Mouse (Mus musculus): ENCODE measurements around the gene Dtx3.
A peak's percentile ranks its signal among the peaks of the same experiment; 100 is the strongest.
"Not testable (repeated sequence)": the region's sequence is repeated elsewhere in the genome, so short reads cannot be mapped to it uniquely, and the experiment has no call there.

Gene Dtx3

DNA sequence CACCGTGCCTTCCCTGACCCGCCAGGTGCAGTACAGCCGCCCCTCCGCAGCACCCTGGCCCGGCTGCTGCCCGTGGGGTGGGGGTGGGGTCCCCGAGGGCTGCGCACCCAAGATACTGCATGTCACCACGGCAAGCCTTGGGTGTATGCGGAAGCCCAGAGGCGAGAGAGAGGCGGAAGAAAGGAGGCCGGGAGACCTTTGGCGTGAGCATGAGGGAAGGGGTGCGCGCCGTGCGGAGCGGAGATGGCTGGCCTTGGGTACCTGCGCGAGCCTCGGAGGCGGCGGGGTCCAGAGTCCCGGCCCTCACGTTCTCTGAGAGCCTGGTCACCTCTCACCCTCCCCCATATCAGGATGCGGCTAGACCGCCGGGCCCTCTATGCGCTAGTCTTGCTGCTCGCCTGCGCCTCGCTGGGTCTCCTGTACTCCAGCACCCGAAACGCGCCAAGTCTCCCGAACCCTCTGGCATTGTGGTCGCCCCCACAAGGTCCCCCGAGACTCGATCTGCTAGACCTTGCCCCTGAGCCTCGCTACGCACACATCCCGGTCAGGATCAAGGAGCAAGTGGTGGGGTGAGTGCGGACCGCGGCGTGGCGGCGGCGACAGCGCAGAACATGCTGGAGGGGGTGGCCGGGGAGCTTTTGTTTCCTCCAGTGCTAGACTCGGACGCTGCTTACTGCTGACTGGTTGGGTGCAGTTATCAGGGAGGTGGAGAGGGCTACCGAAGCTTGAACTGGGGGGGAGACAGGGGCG, 29.7 kb downstream of the Dtx3 start:
- DNase-seq (ENCODE audit: low spot score): no peak

DNA sequence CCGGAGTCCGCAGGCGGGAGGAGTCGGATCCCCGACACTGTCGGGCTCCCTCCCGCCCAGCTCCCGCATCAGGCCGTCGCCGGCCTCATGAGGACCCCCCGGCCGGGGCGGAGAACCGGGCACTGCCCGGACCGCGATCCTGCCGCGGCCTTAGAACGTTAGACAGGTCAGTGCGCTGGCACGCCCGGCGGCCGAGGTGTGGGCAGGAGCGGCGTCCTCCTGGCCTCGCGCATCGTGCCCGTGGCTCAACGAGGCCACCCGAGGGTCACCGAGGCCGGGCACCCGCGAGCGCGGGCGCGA, 30.2 kb downstream of the Dtx3 start:
- no peak for DNase-seq (ENCODE audit: low spot score)

DNA sequence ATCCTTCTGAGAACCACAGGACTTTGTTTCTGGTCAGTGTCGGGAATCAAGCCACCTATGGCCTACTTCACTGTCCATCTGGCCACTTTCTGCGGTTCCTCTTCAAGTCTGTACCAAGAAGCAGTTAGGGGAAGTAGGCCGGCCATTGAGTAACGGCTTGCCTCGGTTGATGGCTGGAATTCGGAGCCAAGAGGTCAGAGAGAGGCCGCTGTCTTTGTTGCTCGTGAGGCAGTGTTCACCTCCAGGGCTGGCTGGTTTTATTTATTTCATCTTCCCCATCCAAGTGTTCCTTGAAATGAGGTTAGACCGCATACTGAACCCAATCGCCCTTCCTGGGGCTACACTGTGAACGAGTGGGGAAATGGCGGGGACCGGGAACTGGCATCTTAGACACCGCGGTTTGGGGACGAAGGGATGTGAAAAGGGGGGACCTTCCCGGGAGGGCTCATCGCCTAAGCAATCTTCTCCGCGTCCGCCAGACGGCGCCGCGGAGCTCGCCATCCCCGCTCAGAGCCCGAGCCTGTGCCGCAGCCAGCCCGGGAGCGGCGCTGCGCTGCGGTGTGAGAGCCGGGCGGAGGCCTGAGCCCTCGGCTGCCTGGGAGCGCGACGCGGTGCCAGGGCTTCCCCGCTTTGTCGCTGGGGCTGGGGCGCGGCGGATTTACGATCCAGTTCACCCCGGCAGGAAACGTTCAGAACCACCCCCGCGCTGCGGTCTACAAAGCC, 30.7 kb downstream of the Dtx3 start, which contains the start of gene B4galnt1:
Gene B4galnt1, plus strand, starts transcription at position 595 of the 723 bp plus-strand sequence.
- DNase-seq (ENCODE audit: low spot score): peak; percentile 46

DNA sequence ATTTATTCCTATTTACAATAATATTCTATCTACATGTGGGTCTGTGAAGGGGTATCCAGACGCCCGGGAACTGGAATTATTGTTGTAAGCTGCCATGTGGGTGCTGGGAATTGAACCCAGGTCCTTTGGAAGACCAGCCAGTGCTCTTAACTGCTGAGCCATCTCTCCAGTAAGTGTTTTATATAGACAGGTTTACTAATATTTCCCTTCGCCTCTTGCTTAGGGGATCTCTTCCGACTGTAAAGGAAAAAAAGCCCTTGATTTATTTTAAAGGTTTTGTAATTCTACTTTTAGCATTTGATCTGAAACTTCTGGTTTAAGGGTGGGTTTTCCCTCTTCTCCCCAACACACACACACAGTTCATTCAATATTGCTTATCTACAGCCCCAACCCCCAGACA, 31.3 kb downstream of the Dtx3 start:
- DNase-seq (ENCODE audit: low spot score): no peak

DNA sequence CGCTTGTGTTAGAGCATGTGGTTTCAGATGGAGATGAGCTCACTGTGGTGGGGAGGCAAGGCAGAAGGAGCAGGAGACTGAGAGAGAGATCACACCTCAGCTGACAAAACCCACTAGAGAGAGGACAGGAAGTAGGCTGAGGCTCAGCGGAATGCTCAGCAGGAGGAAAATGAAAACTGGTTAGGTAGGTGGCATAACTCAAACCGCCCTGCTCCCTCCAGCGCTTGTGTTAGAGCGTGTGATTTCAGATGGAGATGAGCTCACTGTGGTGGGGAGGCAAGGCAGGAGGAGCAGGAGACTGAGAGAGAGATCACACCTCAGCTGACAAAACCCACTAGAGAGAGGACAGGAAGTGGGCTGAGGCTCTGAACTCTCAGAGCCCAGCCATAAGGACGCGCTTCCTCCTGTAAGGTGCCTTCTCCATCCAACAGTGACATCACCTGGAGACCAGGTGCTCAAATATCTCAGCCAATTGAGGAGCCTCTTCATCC, 32.7 kb downstream of the Dtx3 start:
- DNase-seq (ENCODE audit: low spot score): not testable (repeated sequence)

DNA sequence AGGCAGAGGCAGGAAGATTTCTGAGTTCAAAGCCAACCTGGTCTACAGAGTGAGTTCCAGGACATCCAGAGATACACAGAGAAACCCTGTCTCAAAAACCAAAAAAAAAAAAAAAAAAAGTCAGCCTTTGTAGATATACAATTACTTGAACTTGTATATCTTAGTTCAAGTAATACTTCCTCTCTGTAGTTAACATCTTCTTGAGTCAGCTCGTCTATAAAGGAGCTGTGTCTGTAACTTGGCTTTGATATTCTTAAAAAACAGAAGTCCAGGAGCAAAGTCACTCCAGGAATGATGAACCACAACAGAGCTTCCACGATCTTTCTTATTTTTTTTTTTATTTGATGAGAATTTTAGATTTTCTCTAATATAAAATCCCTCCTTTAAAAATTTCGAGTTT, 34.8 kb downstream of the Dtx3 start:
- DNase-seq (ENCODE audit: low spot score): no peak

DNA sequence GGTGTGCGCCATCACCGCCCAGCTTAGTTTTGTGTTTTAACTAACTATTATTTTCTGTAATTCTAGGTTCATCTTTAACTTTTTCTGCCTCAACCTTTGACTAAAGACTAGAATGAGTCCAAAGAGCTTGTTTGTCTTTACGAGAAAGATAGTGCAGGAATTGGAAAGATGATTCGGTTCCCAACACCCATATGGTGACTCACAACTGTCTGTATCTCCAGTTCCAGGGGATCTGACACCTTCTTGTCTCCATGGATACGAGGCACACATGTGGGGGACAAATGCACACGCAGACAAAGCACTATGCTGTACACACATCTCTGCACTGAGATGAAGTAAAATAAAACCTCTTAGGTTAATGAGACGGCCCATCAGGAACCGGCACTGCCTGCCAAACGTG, 35.4 kb downstream of the Dtx3 start:
- no peak for DNase-seq (ENCODE audit: low spot score)

DNA sequence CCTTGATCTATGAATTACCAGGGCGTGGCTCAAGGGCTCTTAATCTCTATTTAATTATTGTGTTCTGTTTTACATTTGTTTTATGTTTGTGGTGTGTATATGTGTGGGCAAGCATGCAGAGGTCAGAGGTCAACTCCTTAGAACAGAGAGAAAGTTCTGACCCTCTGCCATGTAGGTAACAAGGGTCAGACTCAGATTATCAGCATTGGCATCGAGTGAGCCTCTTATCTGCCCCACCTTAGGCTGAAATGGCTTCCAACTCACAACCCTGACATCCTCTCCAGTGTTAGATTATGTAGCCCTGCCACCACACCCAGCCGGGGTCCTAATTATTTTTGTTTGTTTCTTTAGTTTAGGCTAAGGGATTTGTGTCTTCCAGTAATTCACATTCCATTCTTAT, 37.1 kb downstream of the Dtx3 start:
- no peak for DNase-seq (ENCODE audit: low spot score)

DNA sequence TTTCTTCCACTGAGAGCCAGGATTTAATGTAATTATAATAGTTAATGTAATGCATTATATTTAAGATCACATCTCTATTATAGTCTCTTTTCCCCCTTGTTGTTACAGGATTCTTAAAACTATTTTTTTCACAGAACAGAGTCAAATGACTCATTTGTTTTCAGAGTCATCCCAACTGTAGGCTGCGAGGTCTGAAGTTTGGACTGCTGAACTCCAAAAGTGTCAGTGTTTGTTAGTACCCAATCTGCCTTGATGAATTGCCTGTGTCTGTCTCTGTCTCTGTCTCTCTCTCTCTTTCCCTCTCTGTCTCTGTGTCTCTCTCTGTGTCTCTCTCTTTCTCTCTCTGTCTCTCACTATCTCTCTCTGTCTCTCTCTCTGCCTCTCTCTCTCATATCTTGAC, 39.0 kb downstream of the Dtx3 start:
- DNase-seq (ENCODE audit: low spot score): no peak

DNA sequence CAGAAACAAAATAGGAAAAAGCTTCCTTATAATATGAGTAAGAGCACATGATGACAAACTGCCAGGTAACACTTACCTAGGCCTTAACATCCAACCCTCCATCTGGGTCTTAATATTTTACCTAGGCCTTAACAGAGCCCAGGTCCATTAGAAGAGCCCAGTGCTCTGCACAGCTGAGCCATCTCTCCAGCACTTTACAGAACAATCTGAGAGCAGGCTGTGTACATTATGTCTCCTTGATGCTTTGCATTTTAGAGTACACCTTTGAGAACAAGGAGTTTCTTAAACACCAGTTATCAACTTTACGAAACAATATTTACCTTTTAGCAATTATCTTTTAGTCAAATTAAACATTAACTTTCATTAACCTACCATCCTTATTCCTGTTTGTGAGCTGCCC, 39.4 kb downstream of the Dtx3 start:
- no peak for DNase-seq (ENCODE audit: low spot score)

DNA sequence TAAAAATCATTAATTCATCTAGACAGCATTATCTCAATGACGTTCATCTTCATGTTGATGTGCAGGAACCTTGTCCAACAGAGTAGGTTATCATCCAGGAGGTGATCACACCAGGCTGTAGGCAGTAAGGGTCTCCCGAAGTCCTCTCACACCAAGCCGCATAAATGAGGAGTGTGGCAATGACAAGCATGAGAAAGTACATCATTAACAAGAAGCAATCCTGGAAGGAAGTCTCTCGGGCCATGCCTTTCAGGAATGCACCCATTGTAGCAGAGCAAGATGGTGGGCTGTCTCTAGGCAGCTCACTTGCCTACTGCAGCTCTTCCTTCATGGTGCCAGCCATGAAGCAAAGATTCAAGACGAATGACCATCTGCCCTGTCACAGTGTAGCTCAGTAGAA, 40.9 kb downstream of the Dtx3 start:
- DNase-seq (ENCODE audit: low spot score): no peak

DNA sequence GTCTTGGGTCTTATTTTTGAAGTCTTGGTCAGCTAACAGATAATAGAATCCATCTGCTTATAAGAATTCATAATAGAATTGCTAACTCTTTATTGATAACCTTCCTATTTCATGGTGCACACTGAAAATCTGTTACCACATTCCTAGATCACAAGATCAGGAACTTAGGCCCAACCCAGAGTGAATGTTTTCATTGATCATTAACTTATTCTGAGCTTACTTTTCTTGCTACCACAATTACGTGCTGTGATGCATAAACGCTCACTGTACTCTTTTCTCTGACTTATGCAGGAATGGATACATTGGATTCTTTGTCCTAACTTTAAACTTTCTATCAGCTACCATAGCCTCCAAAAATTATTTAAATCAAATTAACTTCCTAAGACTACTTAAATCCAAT, 41.3 kb downstream of the Dtx3 start:
- no peak for DNase-seq (ENCODE audit: low spot score)

DNA sequence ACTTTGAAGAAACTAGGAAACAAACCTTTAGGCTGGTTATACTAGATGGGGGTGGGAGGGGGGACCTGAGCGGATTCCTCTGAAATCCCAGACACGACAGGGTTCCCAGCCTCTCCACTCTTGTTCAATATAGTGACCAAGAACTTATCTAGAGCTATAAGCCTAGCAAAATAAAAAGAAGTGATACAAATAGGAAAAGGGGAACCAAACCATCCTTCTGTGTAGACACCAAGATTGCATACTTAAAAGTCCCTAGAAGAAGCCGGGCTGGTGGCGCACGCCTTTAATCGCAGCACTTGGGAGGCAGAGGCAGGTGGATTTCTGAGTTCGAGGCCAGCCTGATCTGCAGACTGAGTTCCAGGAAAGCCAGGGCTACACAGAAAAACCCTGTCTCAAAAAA, 42.2 kb downstream of the Dtx3 start:
- no peak for DNase-seq (ENCODE audit: low spot score)

DNA sequence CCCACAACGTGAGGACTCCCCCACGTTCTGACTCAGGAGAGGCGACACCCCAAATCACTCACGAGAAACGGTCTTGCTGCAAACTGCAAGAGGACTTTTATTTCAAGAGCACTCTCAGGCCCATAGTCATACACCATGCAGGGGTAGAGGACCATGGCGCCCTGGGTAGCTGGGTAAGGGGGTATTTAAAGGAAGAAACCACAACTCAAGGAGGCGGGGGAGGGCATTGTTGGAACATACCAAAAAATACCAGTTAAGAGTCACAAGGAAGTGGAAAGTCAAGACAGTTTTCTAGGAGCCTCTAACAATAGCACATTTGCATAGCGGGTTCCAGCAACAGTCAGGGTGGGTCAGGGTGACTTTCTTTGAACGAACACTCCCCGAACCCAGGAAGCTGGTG, 43.0 kb downstream of the Dtx3 start:
- DNase-seq (ENCODE audit: low spot score): not testable (repeated sequence)

DNA sequence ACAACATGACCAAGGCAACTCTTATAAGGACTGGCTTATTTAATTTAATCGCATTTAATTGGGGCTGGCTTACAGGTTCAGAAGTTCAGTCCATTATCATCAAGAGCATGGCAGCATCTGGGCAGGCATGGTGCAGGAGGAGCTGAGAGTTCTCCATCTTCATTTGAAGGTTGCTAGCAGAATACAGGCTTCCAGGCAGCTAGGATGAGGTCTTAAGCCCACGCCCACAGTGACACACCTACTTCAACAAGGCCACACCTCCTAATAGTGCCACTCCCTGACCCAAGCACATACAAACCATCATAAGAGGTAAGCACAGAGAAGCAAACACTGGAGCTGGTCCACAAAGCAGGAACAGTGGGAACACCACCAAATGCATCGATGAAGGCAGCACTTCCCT, 44.3 kb downstream of the Dtx3 start:
- DNase-seq (ENCODE audit: low spot score): not testable (repeated sequence)

DNA sequence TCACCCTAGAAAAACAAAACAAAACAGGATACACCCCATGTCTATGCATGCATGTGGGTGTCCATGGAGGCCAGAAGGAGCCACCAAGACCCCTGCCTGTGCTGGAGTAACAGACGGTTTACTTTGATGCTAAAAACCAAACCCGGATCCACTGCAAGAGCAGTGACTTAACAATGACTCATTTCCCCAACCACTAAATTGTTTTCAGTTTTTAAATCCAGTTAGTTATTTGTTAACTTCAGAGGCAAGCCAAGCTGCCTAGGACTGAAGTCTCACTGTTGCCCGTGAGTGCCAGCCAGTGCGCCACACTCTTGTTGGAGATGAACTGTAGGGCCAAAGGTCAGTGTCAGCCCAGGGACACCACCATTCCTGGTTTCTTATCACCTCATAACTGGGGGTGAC, 45.1 kb downstream of the Dtx3 start:
- no peak for DNase-seq (ENCODE audit: low spot score)

DNA sequence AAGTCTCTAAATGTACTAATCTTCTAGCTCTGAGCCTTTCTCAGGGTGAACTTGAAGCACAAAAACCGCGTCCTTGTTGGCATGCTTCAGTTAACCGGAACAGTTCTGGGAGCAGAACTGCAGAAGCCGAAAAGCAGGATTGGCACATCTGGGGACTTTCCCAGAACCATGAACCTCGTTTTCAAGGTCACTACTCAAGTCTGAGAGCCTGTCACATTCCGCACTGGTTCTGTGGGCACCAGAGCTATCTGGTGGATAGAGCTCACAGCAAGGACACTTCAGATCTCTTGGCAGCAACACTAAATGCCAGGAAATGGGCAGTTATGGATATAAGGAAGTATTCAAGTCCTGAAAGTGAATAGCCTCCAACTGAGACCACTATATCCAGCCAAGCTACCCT, 48.4 kb downstream of the Dtx3 start:
- DNase-seq (ENCODE audit: low spot score): no peak

DNA sequence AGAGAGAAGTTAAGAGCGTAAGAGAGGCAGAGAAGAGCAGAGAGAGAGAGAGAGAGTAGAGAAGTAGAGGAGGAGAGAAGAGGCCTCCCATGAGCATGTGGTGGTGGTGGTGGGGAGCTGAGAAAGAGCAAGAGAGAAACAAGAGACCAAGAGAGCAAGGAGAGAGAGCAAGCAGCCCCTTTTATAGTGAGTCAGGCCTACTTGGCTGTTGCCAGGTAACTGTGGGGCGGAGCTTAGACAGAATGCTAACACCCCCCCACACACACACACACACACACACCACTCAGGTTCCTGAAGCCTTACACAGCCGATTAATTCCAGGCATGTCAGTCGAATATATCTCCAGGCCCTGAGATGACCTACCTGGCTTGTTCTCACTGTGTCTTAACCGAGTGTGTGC, 50.2 kb downstream of the Dtx3 start:
- DNase-seq (ENCODE audit: low spot score): no peak

DNA sequence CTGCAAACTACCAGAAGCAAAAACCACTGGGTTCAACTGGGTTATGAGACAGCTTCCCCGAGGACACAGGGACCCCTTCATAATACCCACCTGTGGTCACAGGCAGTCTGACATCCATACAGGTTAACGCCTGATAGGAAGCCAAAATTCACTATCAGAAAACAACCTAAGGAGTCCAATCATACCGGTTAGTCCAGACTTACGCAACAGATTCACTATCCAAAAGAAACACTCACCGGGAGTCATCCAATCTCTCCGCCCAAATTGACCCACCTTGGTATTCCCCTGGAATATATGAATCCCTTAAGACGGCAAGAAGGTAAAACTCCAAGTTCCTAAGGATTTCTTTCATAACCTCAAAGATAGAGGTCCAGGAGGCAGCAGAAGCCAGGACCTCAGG, 51.0 kb downstream of the Dtx3 start:
- DNase-seq (ENCODE audit: low spot score): no peak

DNA sequence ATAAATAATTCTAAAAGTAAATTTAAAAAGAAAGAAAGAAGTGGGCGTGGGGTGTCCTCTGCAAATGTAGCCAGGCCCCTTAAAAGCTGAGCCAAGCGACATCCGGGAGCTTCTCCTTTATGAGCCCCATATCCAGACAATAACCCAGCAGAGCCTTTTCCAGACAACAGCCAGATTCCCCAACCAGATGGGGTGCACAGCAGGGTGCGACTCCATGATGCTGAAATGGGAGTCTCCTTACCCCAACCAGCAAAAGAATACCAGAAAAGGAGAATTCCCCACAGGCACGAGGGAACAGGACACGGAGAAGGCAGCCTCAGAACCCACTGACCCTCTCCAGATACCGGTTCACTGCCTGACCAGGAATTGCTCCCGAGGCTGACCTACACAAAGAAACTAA, 52.3 kb downstream of the Dtx3 start:
- no peak for DNase-seq (ENCODE audit: low spot score)

DNA sequence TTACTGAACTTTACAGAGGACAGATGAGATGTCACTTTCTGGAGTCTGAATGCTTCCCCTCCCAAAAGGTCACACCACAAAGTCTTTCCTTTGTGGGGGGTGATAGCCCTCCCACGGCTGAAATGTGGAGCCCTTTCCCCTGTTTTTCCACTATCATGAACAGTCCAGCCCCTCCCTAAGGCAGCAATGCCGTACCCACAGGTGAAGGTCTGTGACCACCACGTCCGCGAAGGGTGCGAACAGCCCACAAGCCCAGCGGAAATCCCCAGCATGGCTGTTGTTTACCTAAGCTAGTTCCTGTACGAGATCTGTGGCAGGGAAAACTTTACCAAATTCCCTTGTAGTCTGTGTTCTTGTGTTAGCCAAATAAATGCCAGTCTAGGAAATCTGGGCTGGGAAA, 54.0 kb downstream of the Dtx3 start:
- no peak for DNase-seq (ENCODE audit: low spot score)

DNA sequence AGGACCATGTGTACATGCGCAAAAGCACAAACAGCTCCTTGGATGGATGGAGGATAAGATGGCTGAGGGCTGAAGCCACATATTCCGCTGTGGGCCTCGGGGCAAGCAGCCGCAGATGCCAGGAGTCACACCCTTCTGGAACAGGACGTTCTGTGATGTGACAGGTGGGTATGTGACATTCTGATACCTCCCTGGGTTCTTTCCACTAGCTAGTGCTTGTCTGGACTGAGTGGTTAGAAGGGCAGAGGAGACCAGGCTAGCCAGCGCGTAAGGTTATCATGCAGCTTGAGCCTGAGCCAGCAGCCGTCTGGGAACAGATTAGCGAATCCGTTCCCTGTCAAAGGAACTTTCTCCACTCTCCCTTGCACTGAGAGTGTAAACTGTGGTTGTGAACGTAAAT, 54.6 kb downstream of the Dtx3 start:
- no peak for DNase-seq (ENCODE audit: low spot score)

Measured in ovary, adult 18-20 months (tissue).